Mouse (Mus musculus) heart, postnatal 25 days (tissue): ENCODE results near the gene 4931406P16Rik. TPM values are rescaled to one million over a fixed set of nuclear protein-coding genes. Genes with fewer than 3 reads are reported as not detected.

Experiments used
- total RNA-seq, 2 experiments: library from RNA; stranded (reverse); gene quantifications; 2 replicates each; pipeline ENCODE4 v1.2.3; 2021

The 4931406P16Rik gene
- total RNA-seq, 2 experiments from 2014 or later, result 45.3 to 52.9 TPM

Other genes starting within 250 kb of the 4931406P16Rik start
- gene Scgb1b30, start 218.1 kb downstream of the 4931406P16Rik start, total RNA-seq, result not detected
- gene Wtip, start 180.3 kb downstream of the 4931406P16Rik start, total RNA-seq, result 10 to 100 TPM; 10.5 to 11.0 TPM
- gene Uba2, start 144.0 kb downstream of the 4931406P16Rik start, total RNA-seq, result 10 to 100 TPM; 29.4 to 31.4 TPM
- 10 to 100 TPM; 17.0 to 19.7 TPM for gene Pdcd2l, start 116.9 kb downstream of the 4931406P16Rik start, total RNA-seq
- 100 to 1,000 TPM; 547 to 566 TPM for gene Gpi1, start 83.2 kb downstream of the 4931406P16Rik start, total RNA-seq
- not detected for gene Gm6096, start 62.5 kb downstream of the 4931406P16Rik start, total RNA-seq
- gene Lsm14a, start 79.8 kb upstream of the 4931406P16Rik start, total RNA-seq, result 10 to 100 TPM; 78.9 to 81.3 TPM